Mouse (Mus musculus): ENCODE measurements around the gene Dnah12. TPM values are rescaled to one million over a fixed set of nuclear protein-coding genes. Genes with fewer than 3 reads are reported as not detected.
A peak's percentile ranks its signal among the peaks of the same experiment; 100 is the strongest.

Gene Dnah12
- total and polyA plus RNA-seq, 3 experiments: 0.03 to 0.18 (median 0.05) TPM

- intact Hi-C loops (cut with DNase I): no loop called here
- H3K4me1 ChIP-seq (ENCODE audit: control insufficient read depth, insufficient read depth, low read length): no peaks in the 10 kb centered on the region
- H3K4me3 ChIP-seq: no peak overlapping the region
- no peak for DNase-seq
- WGBS: 89% methylated on average over 2 of the region's 2 CpGs
- no peaks in the 10 kb centered on the region for H3K27me3 ChIP-seq (ENCODE audit: control insufficient read depth, insufficient read depth, low read length)
- H3K79me2 ChIP-seq (replicated peaks; ENCODE audit: control insufficient read depth, insufficient read depth, low read length): no peaks in the 10 kb centered on the region
- TF ChIP-seq POLR2A (IDR thresholded peaks at IDR 0.05; ENCODE audit: insufficient read depth, low read depth, low read length): no peak
- TF ChIP-seq CTCF (IDR thresholded peaks at IDR 0.05): no peak
- TF ChIP-seq EP300 (IDR thresholded peaks at IDR 0.05; ENCODE audit: insufficient read depth, low read depth, low read length): no peak
- H3K9ac ChIP-seq (ENCODE audit: low read depth, low read length): no peak overlapping the region
- no peak overlapping the region for H3K27ac ChIP-seq
- H3K36me3 ChIP-seq (ENCODE audit: control insufficient read depth, insufficient read depth, low read length): no peaks in the 10 kb centered on the region
Observed at GRCm38 (mm10) chr14:26794431-26794830, 101.4 kb downstream of the Dnah12 start.

GRCm38 (mm10) chr14:26798330-26798729 lies 105.3 kb downstream of the Dnah12 start:
- TF ChIP-seq EP300 (IDR thresholded peaks at IDR 0.05; ENCODE audit: insufficient read depth, low read depth, low read length) (no peak), CTCF (IDR thresholded peaks at IDR 0.05) (no peak), POLR2A (IDR thresholded peaks at IDR 0.05; ENCODE audit: insufficient read depth, low read depth, low read length) (no peak)
- no peaks in the 10 kb centered on the region for H3K79me2 ChIP-seq (replicated peaks; ENCODE audit: control insufficient read depth, insufficient read depth, low read length)
- H3K27ac ChIP-seq: no peak overlapping the region
- no peaks in the 10 kb centered on the region for H3K4me1 ChIP-seq (ENCODE audit: control insufficient read depth, insufficient read depth, low read length)
- WGBS: 65% methylated on average over 3 of the region's 3 CpGs
- intact Hi-C loops (cut with DNase I): no loop called here
- H3K9ac ChIP-seq (ENCODE audit: low read depth, low read length): no peak overlapping the region
- DNase-seq: no peak
- H3K4me3 ChIP-seq: no peak overlapping the region
- no peaks in the 10 kb centered on the region for H3K27me3 ChIP-seq (ENCODE audit: control insufficient read depth, insufficient read depth, low read length)
- no peaks in the 10 kb centered on the region for H3K36me3 ChIP-seq (ENCODE audit: control insufficient read depth, insufficient read depth, low read length)

- intact Hi-C loops (cut with DNase I): no loop called here
- 59% methylated on average over 3 of the region's 3 CpGs for WGBS
- Histone ChIP-seq H3K4me1 (ENCODE audit: control insufficient read depth, insufficient read depth, low read length) (no peaks in the 10 kb centered on the region), H3K4me3 (no peak overlapping the region), H3K36me3 (ENCODE audit: control insufficient read depth, insufficient read depth, low read length) (no peaks in the 10 kb centered on the region), H3K79me2 (replicated peaks; ENCODE audit: control insufficient read depth, insufficient read depth, low read length) (no peaks in the 10 kb centered on the region), H3K27me3 (ENCODE audit: control insufficient read depth, insufficient read depth, low read length) (no peaks in the 10 kb centered on the region), H3K9ac (ENCODE audit: low read depth, low read length) (no peak overlapping the region), H3K27ac (no peak overlapping the region)
- no peak for DNase-seq
- TF ChIP-seq EP300 (IDR thresholded peaks at IDR 0.05; ENCODE audit: insufficient read depth, low read depth, low read length): no peak
- TF ChIP-seq CTCF (IDR thresholded peaks at IDR 0.05): no peak
- TF ChIP-seq POLR2A (IDR thresholded peaks at IDR 0.05; ENCODE audit: insufficient read depth, low read depth, low read length): no peak
Observed at GRCm38 (mm10) chr14:26799286-26799685, 106.2 kb downstream of the Dnah12 start.

- DNase-seq: peak in 1 of 2 experiments; percentile 8
- no peaks in the 10 kb centered on the region for H3K27me3 ChIP-seq (ENCODE audit: control insufficient read depth, insufficient read depth, low read length)
- intact Hi-C loops (cut with DNase I): no loop called here
- H3K4me1 ChIP-seq (ENCODE audit: control insufficient read depth, insufficient read depth, low read length): no peaks in the 10 kb centered on the region
- TF ChIP-seq EP300 (IDR thresholded peaks at IDR 0.05; ENCODE audit: insufficient read depth, low read depth, low read length) (no peak), CTCF (IDR thresholded peaks at IDR 0.05) (no peak), POLR2A (IDR thresholded peaks at IDR 0.05; ENCODE audit: insufficient read depth, low read depth, low read length) (no peak)
- no peak overlapping the region for H3K4me3 ChIP-seq
- no peaks in the 10 kb centered on the region for H3K36me3 ChIP-seq (ENCODE audit: control insufficient read depth, insufficient read depth, low read length)
- H3K79me2 ChIP-seq (replicated peaks; ENCODE audit: control insufficient read depth, insufficient read depth, low read length): no peaks in the 10 kb centered on the region
- no peak overlapping the region for H3K27ac ChIP-seq
- WGBS: 60% methylated on average over 7 of the region's 7 CpGs
- no peak overlapping the region for H3K9ac ChIP-seq (ENCODE audit: low read depth, low read length)
Observed at GRCm38 (mm10) chr14:26805500-26805899, 112.4 kb downstream of the Dnah12 start.

GRCm38 (mm10) chr14:26812734-26813133 lies 119.7 kb downstream of the Dnah12 start:
- Histone ChIP-seq H3K27me3 (ENCODE audit: control insufficient read depth, insufficient read depth, low read length) (no peaks in the 10 kb centered on the region), H3K36me3 (ENCODE audit: control insufficient read depth, insufficient read depth, low read length) (no peaks in the 10 kb centered on the region), H3K4me1 (ENCODE audit: control insufficient read depth, insufficient read depth, low read length) (no peaks in the 10 kb centered on the region), H3K9ac (ENCODE audit: low read depth, low read length) (no peak overlapping the region), H3K79me2 (replicated peaks; ENCODE audit: control insufficient read depth, insufficient read depth, low read length) (no peaks in the 10 kb centered on the region), H3K27ac (no peak overlapping the region), H3K4me3 (no peak overlapping the region)
- no peak for TF ChIP-seq EP300 (IDR thresholded peaks at IDR 0.05; ENCODE audit: insufficient read depth, low read depth, low read length)
- no peak for TF ChIP-seq CTCF (IDR thresholded peaks at IDR 0.05)
- TF ChIP-seq POLR2A (IDR thresholded peaks at IDR 0.05; ENCODE audit: insufficient read depth, low read depth, low read length): no peak
- DNase-seq: no peak
- intact Hi-C loops (cut with DNase I): no loop called here
- WGBS: 65% methylated on average over 11 of the region's 11 CpGs

GRCm38 (mm10) chr14:26813871-26814270 lies 120.8 kb downstream of the Dnah12 start:
- Histone ChIP-seq H3K79me2 (replicated peaks; ENCODE audit: control insufficient read depth, insufficient read depth, low read length) (no peaks in the 10 kb centered on the region), H3K4me3 (no peak overlapping the region), H3K36me3 (ENCODE audit: control insufficient read depth, insufficient read depth, low read length) (no peaks in the 10 kb centered on the region), H3K4me1 (ENCODE audit: control insufficient read depth, insufficient read depth, low read length) (no peaks in the 10 kb centered on the region), H3K9ac (ENCODE audit: low read depth, low read length) (no peak overlapping the region), H3K27me3 (ENCODE audit: control insufficient read depth, insufficient read depth, low read length) (no peaks in the 10 kb centered on the region), H3K27ac (no peak overlapping the region)
- no peak for TF ChIP-seq EP300 (IDR thresholded peaks at IDR 0.05; ENCODE audit: insufficient read depth, low read depth, low read length)
- no peak for TF ChIP-seq CTCF (IDR thresholded peaks at IDR 0.05)
- no peak for TF ChIP-seq POLR2A (IDR thresholded peaks at IDR 0.05; ENCODE audit: insufficient read depth, low read depth, low read length)
- intact Hi-C loops (cut with DNase I): no loop called here
- WGBS: 81% methylated on average over 2 of the region's 2 CpGs
- no peak for DNase-seq
